Mouse (Mus musculus) hindbrain, embryonic 13.5 days (tissue): ENCODE data around the gene Ppp1r12a. TPM values are rescaled to one million over a fixed set of nuclear protein-coding genes. Genes with fewer than 3 reads are reported as not detected.

Experiments used
- ATAC-seq: fragments of 200-750 bp; cut with Nextera tagmentation; 2 replicates; pipeline ENCODE4 v1.8.0; 2017; ENCODE audit warnings: moderate TSS enrichment; ENCODE audit not compliant: low FRiP score
- H3K27ac ChIP-seq: fragments of 300-500 bp; sonication (generic); 2 replicates; pipeline ENCODE4 v1.5.1; 2015; ENCODE audit warnings: inconsistent platforms, mild to moderate bottlenecking, moderate library complexity
- H3K27me3 ChIP-seq: fragments of 300-500 bp; sonication (generic); 2 replicates; pipeline ENCODE4 v1.6.1; 2015; ENCODE audit warnings: mild to moderate bottlenecking, inconsistent platforms
- H3K36me3 ChIP-seq: fragments of 300-500 bp; sonication (generic); 2 replicates; pipeline ENCODE4 v1.6.1; 2015; ENCODE audit warnings: mild to moderate bottlenecking, inconsistent platforms
- H3K4me1 ChIP-seq: fragments of 300-500 bp; sonication (generic); replicated peaks from 2 replicates; pipeline ENCODE4 v1.6.1; 2015; ENCODE audit warnings: inconsistent platforms
- H3K4me2 ChIP-seq: fragments of 300-500 bp; sonication (generic); 2 replicates; pipeline ENCODE4 v1.6.1; 2015; ENCODE audit warnings: inconsistent platforms, mild to moderate bottlenecking, moderate library complexity
- H3K4me3 ChIP-seq: fragments of 300-500 bp; sonication (generic); 2 replicates; pipeline ENCODE4 v1.5.1; 2015; ENCODE audit warnings: mild to moderate bottlenecking, inconsistent platforms
- H3K9ac ChIP-seq: fragments of 300-500 bp; sonication (generic); 2 replicates; pipeline ENCODE4 v1.6.1; 2015; ENCODE audit warnings: mild to moderate bottlenecking, inconsistent platforms
- H3K9me3 ChIP-seq: fragments of 300-500 bp; sonication (generic); 2 replicates; pipeline ENCODE4 v1.6.1; 2016; ENCODE audit warnings: inconsistent platforms
- WGBS: fragments of 180-500 bp; shearing (Covaris S2); methylation state at CpG from one replicate; pipeline ENCODE4 v1.1.7; 2015; 5-methylcytosine and 5-hydroxymethylcytosine counted together
- polyA plus RNA-seq: library from polyadenylated mRNA; unstranded; fragments of >200 nt; fragmentation: Nextera tagmentation; extraction: Ambion mirVana; gene quantifications from 2 replicates; pipeline ENCODE4 v1.2.1, GENCODE M21; 2015

The Ppp1r12a gene
- polyA plus RNA-seq, 1 experiment from 2014 or later: 80.6 TPM

DNA sequence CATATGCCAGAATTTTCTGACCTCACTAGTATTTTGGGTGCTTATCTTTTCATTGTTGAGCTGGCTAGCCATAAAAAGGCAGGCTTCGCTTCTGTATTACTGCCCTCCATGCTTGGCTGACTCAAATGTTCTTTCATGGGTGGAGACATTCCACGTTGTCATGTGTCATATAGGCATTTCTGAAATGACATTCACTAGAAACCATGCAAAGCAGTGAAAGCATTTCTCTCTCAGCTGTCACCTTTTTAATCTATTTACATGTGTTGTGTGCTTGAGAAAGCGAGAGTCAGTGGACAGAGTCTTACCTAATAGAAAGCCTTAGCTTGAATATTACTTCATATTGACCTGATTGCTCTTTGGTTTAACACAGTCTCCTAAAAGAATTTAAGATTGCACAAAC, 8.8 kb downstream of the Ppp1r12a start:
- Histone ChIP-seq H3K27ac (no peak overlapping the region), H3K4me3 (no peak overlapping the region), H3K9ac (no peak overlapping the region), H3K27me3 (no peaks in the 10 kb centered on the region), H3K36me3 (no peaks in the 10 kb centered on the region), H3K4me2 (no peak overlapping the region), H3K9me3 (no peaks in the 10 kb centered on the region), H3K4me1 (peaks cover 23% of the 10 kb centered on the region)
- no peak for ATAC-seq
- 67% methylated on average over 3 of the region's 3 CpGs for WGBS

DNA sequence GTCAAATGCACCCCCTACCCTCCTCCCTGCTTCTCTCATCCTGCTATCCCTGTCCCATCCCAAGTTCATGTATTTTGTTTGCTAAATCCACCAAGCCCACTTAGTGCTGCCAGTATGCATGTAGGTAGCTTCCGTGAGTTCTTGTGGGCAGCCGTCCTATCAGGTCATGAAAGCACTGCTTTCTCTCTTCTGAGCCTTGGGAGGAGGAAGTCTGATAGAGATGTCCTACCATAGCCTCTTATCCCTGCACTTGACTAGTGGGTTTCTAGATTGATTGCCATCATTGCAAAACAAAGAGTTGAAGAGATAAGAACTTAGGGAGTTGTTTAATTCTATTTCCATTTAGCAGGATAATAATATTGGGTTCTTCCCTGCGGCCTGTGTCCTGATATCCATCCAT, 9.6 kb downstream of the Ppp1r12a start:
- H3K36me3 ChIP-seq: no peaks in the 10 kb centered on the region
- no peak for ATAC-seq
- H3K27me3 ChIP-seq: no peaks in the 10 kb centered on the region
- no peak overlapping the region for H3K4me2 ChIP-seq
- H3K9me3 ChIP-seq: no peaks in the 10 kb centered on the region
- no peak overlapping the region for H3K27ac ChIP-seq
- H3K4me1 ChIP-seq: peaks cover 18% of the 10 kb centered on the region
- H3K9ac ChIP-seq: no peak overlapping the region
- no peak overlapping the region for H3K4me3 ChIP-seq
- 95% methylated on average over 3 of the region's 3 CpGs for WGBS

DNA sequence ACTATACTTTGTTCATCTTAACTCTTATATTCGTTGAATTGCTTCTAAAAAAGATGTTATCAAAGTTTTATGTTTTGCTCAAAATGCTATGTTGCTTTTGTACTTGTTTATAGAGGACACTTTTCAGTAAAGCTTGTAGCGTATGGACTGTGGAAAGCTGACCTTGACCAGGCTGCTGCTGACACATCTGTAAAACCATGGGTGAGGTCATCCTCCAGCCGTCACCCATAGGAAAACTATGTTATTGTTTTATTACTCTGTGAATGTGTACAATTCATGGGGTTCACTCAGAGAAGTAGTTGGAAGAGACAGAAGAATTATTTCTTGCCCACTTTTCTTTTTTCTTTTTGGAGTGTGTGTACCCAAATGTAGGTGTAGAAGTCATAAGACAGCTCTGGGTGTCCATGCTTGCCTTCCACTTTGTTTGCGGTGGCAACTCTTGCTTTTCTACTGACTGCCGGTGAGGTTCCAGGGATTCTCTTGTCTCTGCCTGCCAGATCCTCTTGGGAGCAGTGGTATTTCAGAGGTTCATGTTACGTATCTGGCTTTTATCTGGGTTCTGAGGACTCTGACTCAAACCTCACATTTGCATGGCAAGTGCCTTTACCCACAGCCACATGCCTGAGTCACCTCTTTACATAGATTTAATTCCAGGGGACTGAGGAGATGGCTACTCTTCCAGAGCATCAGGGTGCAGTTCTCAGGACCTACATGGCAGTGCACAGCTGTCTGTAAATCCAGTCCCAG, 11.0 kb downstream of the Ppp1r12a start:
- H3K4me3 ChIP-seq: no peak overlapping the region
- H3K9ac ChIP-seq: no peak overlapping the region
- 76% methylated on average over 6 of the region's 6 CpGs for WGBS
- H3K27me3 ChIP-seq: no peaks in the 10 kb centered on the region
- peaks cover 14% of the 10 kb centered on the region for H3K4me1 ChIP-seq
- H3K27ac ChIP-seq: no peak overlapping the region
- H3K4me2 ChIP-seq: no peak overlapping the region
- ATAC-seq: no peak
- H3K9me3 ChIP-seq: no peaks in the 10 kb centered on the region
- H3K36me3 ChIP-seq: no peaks in the 10 kb centered on the region

DNA sequence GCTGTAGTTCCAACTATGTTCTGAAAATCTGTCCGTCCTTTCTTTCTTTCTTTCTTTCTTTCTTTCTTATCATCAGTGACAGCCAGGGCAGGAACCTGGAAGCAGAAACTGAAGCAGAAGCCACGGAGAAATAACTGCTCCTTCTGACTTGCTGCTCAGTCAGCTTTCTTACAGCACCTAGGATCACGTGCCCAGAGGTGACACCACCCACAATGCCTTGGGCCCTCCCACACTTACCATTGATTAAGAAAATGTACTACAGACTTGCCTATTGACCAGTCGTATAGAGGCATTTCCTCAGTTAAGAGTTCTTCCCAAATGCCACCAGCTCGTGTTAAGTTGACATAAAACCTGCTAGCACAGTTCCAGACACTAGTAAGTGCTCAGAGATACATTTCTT, 12.1 kb downstream of the Ppp1r12a start:
- Histone ChIP-seq H3K9me3 (no peaks in the 10 kb centered on the region), H3K9ac (no peak overlapping the region), H3K27ac (no peak overlapping the region), H3K4me2 (no peak overlapping the region), H3K36me3 (no peaks in the 10 kb centered on the region), H3K27me3 (no peaks in the 10 kb centered on the region), H3K4me1 (peaks cover 14% of the 10 kb centered on the region), H3K4me3 (no peak overlapping the region)
- WGBS: 87% methylated on average over 5 of the region's 5 CpGs
- ATAC-seq: no peak

DNA sequence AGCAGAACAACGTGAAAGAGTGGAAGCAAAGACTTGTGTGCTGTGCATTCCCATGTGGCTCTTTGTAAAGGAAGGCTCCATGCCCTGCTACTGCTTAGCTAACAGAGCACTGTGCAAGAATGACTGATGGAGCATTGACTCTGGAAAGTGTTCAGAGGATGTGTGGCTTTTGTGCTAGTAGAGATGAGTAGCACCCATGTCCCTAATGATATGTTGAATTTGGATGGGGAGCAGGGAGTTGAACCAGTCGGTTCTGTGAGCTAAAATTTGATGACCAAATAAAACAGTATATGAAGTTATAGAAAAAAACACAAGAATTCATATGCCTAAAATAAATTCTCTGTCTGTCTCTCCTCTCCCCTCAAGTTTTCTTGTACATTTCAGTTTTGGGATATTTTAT, 13.9 kb downstream of the Ppp1r12a start:
- no peak overlapping the region for H3K9ac ChIP-seq
- no peak overlapping the region for H3K27ac ChIP-seq
- ATAC-seq: no peak
- H3K9me3 ChIP-seq: no peaks in the 10 kb centered on the region
- no peaks in the 10 kb centered on the region for H3K27me3 ChIP-seq
- 75% methylated on average over 2 of the region's 2 CpGs for WGBS
- H3K4me2 ChIP-seq: no peak overlapping the region
- H3K4me3 ChIP-seq: no peak overlapping the region
- no peaks in the 10 kb centered on the region for H3K36me3 ChIP-seq
- peaks cover 15% of the 10 kb centered on the region for H3K4me1 ChIP-seq

DNA sequence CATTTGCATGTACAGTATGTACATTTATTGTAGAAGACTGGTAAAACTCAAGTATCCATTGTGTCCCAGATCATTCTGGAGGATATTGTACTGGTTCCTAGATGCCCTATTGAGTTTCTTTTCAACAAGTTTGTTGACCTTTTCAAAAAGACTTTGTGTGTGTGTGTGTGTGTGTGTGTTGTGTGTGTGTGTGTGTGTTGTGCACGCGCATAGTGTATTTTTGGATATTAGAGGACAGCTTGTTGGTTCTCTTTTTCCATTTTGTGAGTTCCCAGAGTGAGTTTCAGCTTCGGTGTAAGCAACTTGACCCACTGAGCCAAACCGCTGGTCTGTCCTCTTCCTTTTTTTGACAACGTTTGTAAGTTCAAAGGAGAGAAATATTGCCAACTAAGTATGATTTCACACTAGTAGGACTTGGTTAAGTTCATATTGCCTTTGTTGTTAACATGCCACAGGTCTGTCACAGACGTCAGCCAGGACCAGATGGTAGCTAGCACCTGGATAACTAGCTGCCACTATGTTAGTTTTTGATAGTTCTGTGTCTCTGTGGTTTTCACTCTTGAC, 16.4 kb downstream of the Ppp1r12a start:
- H3K4me2 ChIP-seq: no peak overlapping the region
- H3K36me3 ChIP-seq: no peaks in the 10 kb centered on the region
- no peaks in the 10 kb centered on the region for H3K9me3 ChIP-seq
- H3K4me3 ChIP-seq: no peak overlapping the region
- ATAC-seq: no peak
- peaks cover 10% of the 10 kb centered on the region for H3K4me1 ChIP-seq
- 93% methylated on average over 6 of the region's 6 CpGs for WGBS
- H3K27ac ChIP-seq: no peak overlapping the region; the same call in 1 of the 2 replicates
- no peak overlapping the region for H3K9ac ChIP-seq
- H3K27me3 ChIP-seq: no peaks in the 10 kb centered on the region

DNA sequence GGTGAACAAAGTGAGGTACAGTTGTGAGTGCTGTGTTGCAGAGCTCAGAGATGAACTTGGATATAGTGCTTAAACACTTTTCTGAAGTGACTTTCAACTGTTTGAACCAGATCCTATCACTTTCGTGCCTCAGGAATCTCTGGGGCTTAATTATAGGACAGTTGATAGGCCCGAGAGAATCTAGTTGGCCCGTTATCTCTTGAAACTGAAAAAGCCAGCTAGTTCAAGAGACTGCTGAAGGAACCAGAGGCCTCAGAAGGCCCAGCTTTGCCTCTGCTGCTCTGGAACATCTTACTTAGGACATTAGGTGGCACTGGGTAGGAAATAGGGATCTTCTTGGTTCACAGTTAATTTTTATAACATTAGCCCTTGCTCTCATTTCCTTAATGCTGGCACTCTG, 17.4 kb downstream of the Ppp1r12a start:
- peaks cover 10% of the 10 kb centered on the region for H3K4me1 ChIP-seq
- no peaks in the 10 kb centered on the region for H3K36me3 ChIP-seq
- H3K4me3 ChIP-seq: no peak overlapping the region
- H3K9ac ChIP-seq: no peak overlapping the region
- WGBS: 70% methylated on average over 3 of the region's 3 CpGs
- H3K27me3 ChIP-seq: no peaks in the 10 kb centered on the region
- no peak for ATAC-seq
- no peak overlapping the region for H3K4me2 ChIP-seq
- no peak overlapping the region for H3K27ac ChIP-seq
- no peaks in the 10 kb centered on the region for H3K9me3 ChIP-seq

DNA sequence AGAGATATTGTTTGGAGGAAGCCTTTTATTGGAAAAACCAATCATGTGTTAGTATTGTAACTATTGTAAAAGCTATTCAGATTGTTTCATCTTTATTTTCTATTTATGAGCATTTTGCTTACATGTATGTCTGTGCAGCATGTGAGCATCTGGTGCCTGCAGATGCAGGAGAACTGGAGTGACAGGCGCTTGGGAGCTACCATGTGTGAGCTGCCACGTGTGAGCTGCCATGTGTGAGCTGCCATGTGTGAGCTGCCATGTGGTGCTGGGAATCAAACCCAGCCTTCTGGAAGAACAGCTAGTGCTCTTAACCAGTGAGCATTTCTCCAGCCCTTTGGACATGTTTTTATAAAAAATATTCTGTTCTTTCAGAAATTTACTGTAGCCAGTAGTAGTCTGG, 18.3 kb downstream of the Ppp1r12a start:
- no peak overlapping the region for H3K4me3 ChIP-seq
- ATAC-seq: no peak
- H3K4me1 ChIP-seq: peaks cover 10% of the 10 kb centered on the region
- WGBS: 80% methylated on average over 2 of the region's 2 CpGs
- no peak overlapping the region for H3K4me2 ChIP-seq
- no peaks in the 10 kb centered on the region for H3K36me3 ChIP-seq
- H3K27me3 ChIP-seq: no peaks in the 10 kb centered on the region
- H3K9ac ChIP-seq: no peak overlapping the region
- H3K27ac ChIP-seq: no peak overlapping the region
- H3K9me3 ChIP-seq: no peaks in the 10 kb centered on the region

DNA sequence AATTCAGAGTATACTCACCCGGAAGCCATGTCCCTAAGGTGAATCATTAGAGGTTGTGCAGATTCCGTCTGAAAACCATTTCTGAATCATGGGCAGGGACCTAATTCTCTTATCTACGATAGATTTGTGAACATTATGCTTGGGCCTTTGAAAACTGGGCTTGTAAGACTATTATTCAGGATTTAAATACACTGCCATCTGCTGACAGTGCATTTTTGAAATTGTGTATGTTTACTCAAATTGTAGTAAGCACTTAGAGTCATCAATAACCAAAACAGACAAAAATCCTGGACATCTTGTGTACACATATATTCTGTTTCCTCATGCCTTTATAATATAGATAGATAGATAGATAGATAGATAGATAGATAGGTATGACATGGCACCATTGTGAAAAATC, 19.9 kb downstream of the Ppp1r12a start:
- no peak overlapping the region for H3K4me3 ChIP-seq
- H3K4me2 ChIP-seq: no peak overlapping the region
- H3K9me3 ChIP-seq: no peaks in the 10 kb centered on the region
- no peak overlapping the region for H3K9ac ChIP-seq
- H3K27ac ChIP-seq: no peak overlapping the region
- H3K36me3 ChIP-seq: no peaks in the 10 kb centered on the region
- ATAC-seq: no peak
- WGBS: 86% methylated on average over 3 of the region's 3 CpGs
- no peaks in the 10 kb centered on the region for H3K27me3 ChIP-seq
- H3K4me1 ChIP-seq: peaks cover 15% of the 10 kb centered on the region; the same call in 1 of the 2 replicates

DNA sequence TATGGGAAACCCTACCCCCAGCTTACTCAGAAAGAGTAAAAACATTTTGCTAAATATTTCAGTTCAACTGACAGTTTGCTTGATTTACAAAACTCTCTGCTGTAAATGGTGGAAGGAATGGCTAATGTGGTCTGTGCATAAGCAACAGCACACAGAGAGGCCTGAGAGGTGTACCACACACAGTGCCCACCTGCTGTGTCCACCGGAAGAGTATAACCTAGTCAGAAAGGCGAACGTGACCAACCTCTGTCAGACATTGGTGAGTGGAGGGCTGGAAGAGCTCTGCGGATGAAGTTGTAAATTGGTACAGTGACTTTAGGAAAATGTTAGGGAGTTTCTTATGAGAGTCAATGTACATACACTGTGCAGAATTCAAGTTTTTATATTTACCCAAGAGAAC, 20.4 kb downstream of the Ppp1r12a start:
- H3K9me3 ChIP-seq: no peaks in the 10 kb centered on the region
- 79% methylated on average over 4 of the region's 4 CpGs for WGBS
- ATAC-seq: no peak

DNA sequence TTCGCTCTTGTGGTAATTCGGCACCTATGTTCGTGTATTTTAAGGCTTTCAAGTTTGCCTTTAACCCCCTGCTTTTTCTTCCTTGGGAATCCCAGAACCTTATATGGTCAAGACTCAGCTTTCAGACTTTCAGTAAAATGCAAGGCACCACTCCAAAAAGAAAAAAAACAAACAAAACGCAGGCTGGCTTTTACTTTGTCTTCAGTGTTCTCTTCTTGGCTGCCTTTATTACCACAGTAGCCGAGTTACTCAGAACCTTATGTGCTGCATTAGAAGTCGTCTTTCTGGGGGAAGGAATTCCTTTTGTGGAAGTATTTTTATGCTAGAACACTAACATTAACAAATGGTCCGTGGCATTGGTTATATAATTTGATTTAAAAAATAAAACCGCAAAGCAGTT, 22.8 kb downstream of the Ppp1r12a start:
- no peak overlapping the region for H3K27ac ChIP-seq
- H3K9ac ChIP-seq: no peak overlapping the region
- H3K27me3 ChIP-seq: no peaks in the 10 kb centered on the region
- 79% methylated on average over 8 of the region's 8 CpGs for WGBS
- peaks cover 9% of the 10 kb centered on the region; the same call in 1 of the 2 replicates for H3K4me1 ChIP-seq
- H3K4me2 ChIP-seq: no peak overlapping the region
- H3K36me3 ChIP-seq: no peaks in the 10 kb centered on the region
- H3K9me3 ChIP-seq: no peaks in the 10 kb centered on the region
- ATAC-seq: no peak
- H3K4me3 ChIP-seq: no peak overlapping the region

More for the DNA sequence above, 20.4 kb downstream of the Ppp1r12a start:
- H3K27ac ChIP-seq: no peak overlapping the region
- H3K4me1 ChIP-seq: peaks cover 15% of the 10 kb centered on the region; the same call in 1 of the 2 replicates
- no peaks in the 10 kb centered on the region for H3K36me3 ChIP-seq
- H3K9ac ChIP-seq: no peak overlapping the region
- no peak overlapping the region for H3K4me3 ChIP-seq
- no peak overlapping the region for H3K4me2 ChIP-seq
- H3K27me3 ChIP-seq: no peaks in the 10 kb centered on the region

DNA sequence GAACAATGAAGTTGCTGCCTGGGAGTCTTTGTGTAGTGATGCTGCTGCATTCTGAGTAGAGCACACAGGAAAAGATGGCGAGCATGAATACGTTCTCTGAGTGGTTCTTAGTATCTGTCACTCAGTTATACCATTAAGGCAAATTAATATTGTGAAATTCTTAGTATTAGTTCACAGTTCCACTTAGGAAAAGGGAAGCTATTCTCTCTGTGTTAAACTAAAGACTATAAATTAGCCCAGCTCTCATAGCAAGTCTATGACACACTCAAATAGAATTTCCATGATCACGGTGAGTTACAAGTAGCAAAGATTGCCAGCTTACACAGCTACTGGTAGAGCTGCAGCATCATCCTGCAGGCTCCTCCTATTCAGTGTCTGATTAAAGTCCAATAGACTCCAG, 23.3 kb downstream of the Ppp1r12a start:
- WGBS: 82% methylated on average over 3 of the region's 3 CpGs
- Histone ChIP-seq H3K36me3 (no peaks in the 10 kb centered on the region), H3K27me3 (no peaks in the 10 kb centered on the region), H3K4me2 (no peak overlapping the region), H3K4me1 (peaks cover 9% of the 10 kb centered on the region; the same call in 1 of the 2 replicates), H3K27ac (no peak overlapping the region), H3K4me3 (no peak overlapping the region), H3K9me3 (no peaks in the 10 kb centered on the region), H3K9ac (no peak overlapping the region)
- ATAC-seq: no peak

DNA sequence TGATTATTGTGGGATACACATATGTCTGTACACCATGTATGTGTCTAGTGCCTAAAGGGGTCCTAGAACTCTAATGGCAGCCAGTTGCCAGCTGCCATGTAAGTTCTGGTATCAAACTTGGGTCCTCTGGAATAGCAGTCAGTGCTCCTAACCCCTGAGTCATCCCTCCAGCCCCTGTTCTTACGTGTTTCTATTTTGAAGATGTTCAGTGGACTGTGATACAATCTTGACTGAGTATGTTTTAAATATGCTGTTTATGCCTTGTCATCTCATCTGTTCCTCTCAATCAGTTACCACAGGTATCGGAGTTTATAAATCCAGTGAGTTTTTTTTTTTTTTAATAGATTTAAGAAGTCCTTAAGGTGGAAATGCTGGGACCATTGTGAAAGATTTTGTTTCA, 27.3 kb downstream of the Ppp1r12a start:
- ATAC-seq: no peak
- Histone ChIP-seq H3K4me3 (no peak overlapping the region), H3K27me3 (no peaks in the 10 kb centered on the region), H3K4me1 (peaks cover 12% of the 10 kb centered on the region), H3K27ac (no peak overlapping the region), H3K9ac (no peak overlapping the region), H3K4me2 (no peak overlapping the region), H3K9me3 (no peaks in the 10 kb centered on the region), H3K36me3 (no peaks in the 10 kb centered on the region)
- WGBS: 86% methylated on average over 2 of the region's 2 CpGs
